Mouse (Mus musculus) midbrain, embryonic 14.5 days (tissue): ENCODE results near the gene Zfp366. TPM values are rescaled to one million over a fixed set of nuclear protein-coding genes. Genes with fewer than 3 reads are reported as not detected.

Experiments used
- ATAC-seq: fragments of 200-750 bp; cut with Nextera tagmentation; 2 replicates; pipeline ENCODE4 v1.8.0; 2017; ENCODE audit warnings: moderate number of reproducible peaks, moderate library complexity; ENCODE audit not compliant: low FRiP score, low TSS enrichment
- DNase-seq: peaks from one replicate; pipeline ENCODE4 v3.0.0-alpha.2; 2015
- H3K27ac ChIP-seq: fragments of 300-500 bp; sonication (generic); replicated peaks from 2 replicates; pipeline ENCODE4 v1.5.1; 2014; ENCODE audit warnings: mild to moderate bottlenecking, low read depth, low read length, moderate library complexity
- H3K27me3 ChIP-seq: fragments of 300-500 bp; sonication (generic); 2 replicates; pipeline ENCODE4 v1.6.1; 2014; ENCODE audit warnings: low read length, control low read depth, mixed read lengths; ENCODE audit not compliant: control insufficient read depth, insufficient read depth
- H3K36me3 ChIP-seq: fragments of 300-500 bp; sonication (generic); 2 replicates; pipeline ENCODE4 v1.6.1; 2014; ENCODE audit warnings: low read length, control low read depth; ENCODE audit not compliant: control insufficient read depth, insufficient read depth
- H3K4me1 ChIP-seq: fragments of 300-500 bp; sonication (generic); 2 replicates; pipeline ENCODE4 v1.6.1; 2014; ENCODE audit warnings: mild to moderate bottlenecking, antibody characterized with exemption, low read length, control low read depth; ENCODE audit not compliant: control insufficient read depth, insufficient read depth
- H3K4me2 ChIP-seq: fragments of 300-500 bp; sonication (generic); 2 replicates; pipeline ENCODE4 v1.6.1; 2014; ENCODE audit warnings: mild to moderate bottlenecking, low read length, moderate library complexity
- H3K4me3 ChIP-seq: fragments of 300-500 bp; sonication (generic); replicated peaks from 2 replicates; pipeline ENCODE4 v1.5.1; 2014; ENCODE audit warnings: low read depth, low read length
- H3K9ac ChIP-seq: fragments of 300-500 bp; sonication (generic); replicated peaks from 2 replicates; pipeline ENCODE4 v1.6.1; 2014; ENCODE audit warnings: mild to moderate bottlenecking, low read length, moderate library complexity
- H3K9me3 ChIP-seq: fragments of 300-500 bp; sonication (generic); 2 replicates; pipeline ENCODE4 v1.6.1; 2016; ENCODE audit warnings: low read length, control low read depth, mixed read lengths; ENCODE audit not compliant: control insufficient read depth
- WGBS: fragments of 180-500 bp; shearing (Covaris S2); extraction: QIAGEN DNeasy Blood & Tissue Kit; methylation state at CpG from one replicate; pipeline ENCODE4 v1.1.7; 2014; 5-methylcytosine and 5-hydroxymethylcytosine counted together
- polyA plus RNA-seq: library from polyadenylated mRNA; unstranded; fragments of >200 nt; fragmentation: Nextera tagmentation; extraction: Ambion mirVana; gene quantifications from 2 replicates; pipeline ENCODE4 v1.2.1, GENCODE M21; 2014

Gene Zfp366
- polyA plus RNA-seq, 1 experiment from 2014 or later: 0.79 TPM

- no peak for ATAC-seq
- H3K27me3 ChIP-seq: no peaks in the 10 kb centered on the region
- 88% methylated on average over 3 of the region's 3 CpGs for WGBS
These were observed 1.2 kb upstream of the Zfp366 start for GRCm38 (mm10) chr13:99183257-99183895.

DNA sequence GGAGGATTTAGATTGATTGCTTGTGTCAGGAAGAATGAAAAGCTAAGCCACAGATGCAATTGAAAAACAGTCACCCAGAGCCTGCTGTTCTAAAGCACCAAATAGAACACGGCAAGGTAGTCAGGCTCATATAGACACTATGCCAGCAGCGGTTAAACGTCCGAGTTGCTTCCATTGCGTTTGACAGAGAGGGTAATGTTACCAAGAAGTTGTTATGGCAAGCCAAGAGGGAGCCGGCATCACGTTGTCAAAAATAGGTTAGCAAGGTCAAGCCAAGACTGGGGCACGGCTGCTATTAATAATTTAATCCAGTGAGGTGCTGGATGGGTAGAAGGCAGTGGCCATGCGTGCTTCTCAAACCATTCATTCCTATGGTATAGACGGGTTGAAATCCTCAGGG is 950 bp downstream of the Zfp366 start:
- Histone ChIP-seq H3K36me3 (no peaks in the 10 kb centered on the region), H3K27ac (no peak overlapping the region), H3K4me2 (no peak overlapping the region), H3K4me1 (no peaks in the 10 kb centered on the region), H3K27me3 (no peaks in the 10 kb centered on the region), H3K9me3 (no peaks in the 10 kb centered on the region), H3K9ac (no peak overlapping the region), H3K4me3 (no peak overlapping the region)
- ATAC-seq: no peak
- WGBS: 86% methylated on average over 10 of the region's 10 CpGs
- DNase-seq: no peak

More at GRCm38 (mm10) chr13:99183257-99183895, 1.2 kb upstream of the Zfp366 start:
- Histone ChIP-seq H3K4me1 (no peaks in the 10 kb centered on the region), H3K4me3 (no peak overlapping the region), H3K36me3 (no peaks in the 10 kb centered on the region), H3K9me3 (no peaks in the 10 kb centered on the region), H3K4me2 (no peak overlapping the region), H3K27ac (no peak overlapping the region), H3K9ac (no peak overlapping the region)
- DNase-seq: no peak

DNA sequence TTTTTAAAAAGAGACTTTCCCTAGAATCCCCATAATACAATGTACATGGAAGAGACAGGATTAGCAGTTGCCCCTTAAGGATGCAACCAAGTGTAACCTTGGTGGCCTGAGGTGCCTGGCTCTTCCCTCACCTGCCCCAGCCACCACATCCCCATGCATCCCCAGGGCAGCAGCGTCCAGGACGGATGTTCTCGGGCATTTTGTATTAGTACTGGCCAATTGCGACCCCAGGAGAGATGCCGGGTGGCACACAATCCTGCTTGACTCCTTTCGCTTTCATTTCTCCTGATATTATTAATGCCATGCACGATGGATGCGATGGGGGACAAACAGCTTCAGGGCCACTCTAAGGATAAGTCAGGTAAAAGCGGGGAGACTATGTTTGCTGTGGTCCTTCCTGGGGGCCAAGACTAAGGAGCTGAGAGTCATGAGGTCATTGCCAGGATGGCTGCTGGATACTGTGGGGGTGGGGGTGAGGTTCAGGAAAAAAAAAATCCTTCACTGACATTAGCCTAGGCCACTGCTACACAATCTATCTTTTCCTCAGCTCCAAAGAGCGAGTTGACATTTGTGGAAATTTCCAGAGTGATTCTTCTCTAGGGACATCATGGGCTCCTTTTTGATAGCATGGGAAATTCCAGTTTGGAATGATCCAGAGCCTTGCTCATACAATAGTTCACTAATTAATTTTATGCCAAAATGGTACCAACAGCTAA is 1.7 kb downstream of the Zfp366 start:
- no peaks in the 10 kb centered on the region for H3K9me3 ChIP-seq
- WGBS: 93% methylated on average over 10 of the region's 10 CpGs
- H3K36me3 ChIP-seq: no peaks in the 10 kb centered on the region
- ATAC-seq: no peak
- no peaks in the 10 kb centered on the region for H3K27me3 ChIP-seq
- H3K9ac ChIP-seq: no peak overlapping the region
- no peaks in the 10 kb centered on the region for H3K4me1 ChIP-seq
- no peak overlapping the region for H3K4me2 ChIP-seq
- no peak overlapping the region for H3K27ac ChIP-seq
- H3K4me3 ChIP-seq: no peak overlapping the region
- DNase-seq: no peak

- ATAC-seq: no peak
- Histone ChIP-seq H3K9me3 (no peaks in the 10 kb centered on the region), H3K4me1 (no peaks in the 10 kb centered on the region), H3K36me3 (no peaks in the 10 kb centered on the region), H3K4me3 (no peak overlapping the region), H3K27me3 (no peaks in the 10 kb centered on the region), H3K27ac (no peak overlapping the region), H3K4me2 (no peak overlapping the region), H3K9ac (no peak overlapping the region)
- no peak for DNase-seq
- WGBS: 92% methylated on average over 7 of the region's 7 CpGs
These were observed 2.2 kb downstream of the Zfp366 start for GRCm38 (mm10) chr13:99186859-99187258.

DNA sequence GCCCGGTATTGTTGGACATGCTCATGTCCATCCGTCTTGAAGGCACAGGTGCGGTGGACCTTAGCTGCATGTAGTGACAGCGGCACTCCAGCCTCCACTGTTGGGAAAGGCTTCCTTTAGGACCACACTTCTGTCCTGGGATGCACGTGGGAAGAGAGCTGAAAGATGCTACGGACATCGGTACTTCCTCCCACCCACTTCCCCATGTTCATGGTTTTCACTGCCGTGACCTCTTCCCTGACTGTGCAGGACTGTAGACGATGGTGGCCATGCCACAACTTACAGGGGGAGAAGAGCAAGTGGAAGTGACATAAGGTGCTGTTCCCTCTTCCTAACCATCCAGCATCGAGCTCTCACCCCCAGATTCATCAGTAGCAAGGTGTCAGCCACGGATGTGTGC is 2.8 kb downstream of the Zfp366 start:
- Histone ChIP-seq H3K4me3 (no peak overlapping the region), H3K9ac (no peak overlapping the region), H3K4me1 (no peaks in the 10 kb centered on the region), H3K27ac (no peak overlapping the region), H3K9me3 (no peaks in the 10 kb centered on the region), H3K27me3 (no peaks in the 10 kb centered on the region), H3K4me2 (no peak overlapping the region), H3K36me3 (no peaks in the 10 kb centered on the region)
- ATAC-seq (no peak), DNase-seq (no peak)
- 88% methylated on average over 11 of the region's 11 CpGs for WGBS

- 60% methylated on average over 8 of the region's 8 CpGs for WGBS
- no peak for ATAC-seq
- no peak overlapping the region for H3K4me3 ChIP-seq
- H3K27ac ChIP-seq: no peak overlapping the region
- no peaks in the 10 kb centered on the region for H3K9me3 ChIP-seq
- no peak overlapping the region for H3K4me2 ChIP-seq
- no peaks in the 10 kb centered on the region for H3K36me3 ChIP-seq
- DNase-seq: peak; percentile 33
- no peaks in the 10 kb centered on the region for H3K4me1 ChIP-seq
- H3K27me3 ChIP-seq: no peaks in the 10 kb centered on the region
- no peak overlapping the region for H3K9ac ChIP-seq
These were observed 4.0 kb downstream of the Zfp366 start for GRCm38 (mm10) chr13:99188625-99189024.

DNA sequence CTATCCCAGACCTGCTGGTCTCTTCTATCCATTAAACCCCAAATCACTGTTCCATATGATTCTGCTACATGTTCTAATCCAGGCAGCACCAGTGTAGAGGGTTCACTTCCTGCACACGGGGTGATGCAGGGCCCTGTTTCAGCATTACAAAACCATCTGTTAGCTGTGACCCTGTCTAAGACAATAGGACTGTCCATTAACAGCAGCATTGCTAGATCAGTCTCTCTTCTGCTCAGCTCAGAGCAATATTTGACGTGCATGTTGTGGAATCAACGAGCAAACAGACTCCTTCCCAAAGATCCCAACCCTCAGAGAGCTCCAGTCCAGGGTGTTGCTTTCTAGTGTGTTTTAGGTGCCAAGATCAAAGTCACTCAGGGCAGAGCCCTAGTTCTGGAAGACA is 5.0 kb downstream of the Zfp366 start:
- H3K4me2 ChIP-seq: no peak overlapping the region
- H3K4me1 ChIP-seq: no peaks in the 10 kb centered on the region
- DNase-seq (no peak), ATAC-seq (no peak)
- no peaks in the 10 kb centered on the region for H3K36me3 ChIP-seq
- H3K27me3 ChIP-seq: no peaks in the 10 kb centered on the region
- no peak overlapping the region for H3K9ac ChIP-seq
- H3K9me3 ChIP-seq: no peaks in the 10 kb centered on the region
- no peak overlapping the region for H3K27ac ChIP-seq
- 86% methylated on average over 3 of the region's 3 CpGs for WGBS
- H3K4me3 ChIP-seq: no peak overlapping the region

DNA sequence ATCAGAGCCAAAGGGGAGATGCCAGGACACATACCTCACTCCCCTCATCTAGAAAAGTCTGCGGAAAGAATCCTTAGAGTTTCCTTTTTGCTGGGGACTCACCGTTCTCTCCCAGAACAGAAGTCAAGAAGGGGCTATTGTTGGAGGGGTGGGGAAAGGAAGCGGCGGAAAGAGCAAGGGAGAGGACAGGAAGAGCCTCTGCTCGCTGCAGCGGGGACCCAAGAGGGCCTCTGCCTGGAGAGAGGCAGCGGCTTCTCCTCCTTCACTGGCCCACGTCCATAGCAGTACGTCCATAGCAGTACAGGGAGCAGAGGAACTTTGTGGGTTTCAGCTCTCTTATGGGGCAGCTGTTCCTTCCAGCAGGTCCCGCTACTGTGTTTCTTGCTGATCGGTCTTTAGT is 5.8 kb downstream of the Zfp366 start:
- H3K27ac ChIP-seq: no peak overlapping the region
- H3K9me3 ChIP-seq: no peaks in the 10 kb centered on the region
- no peak for DNase-seq
- ATAC-seq: no peak
- 73% methylated on average over 11 of the region's 11 CpGs for WGBS
- no peak overlapping the region for H3K4me2 ChIP-seq
- H3K4me1 ChIP-seq: no peaks in the 10 kb centered on the region
- no peak overlapping the region for H3K4me3 ChIP-seq
- no peaks in the 10 kb centered on the region for H3K36me3 ChIP-seq
- no peak overlapping the region for H3K9ac ChIP-seq
- no peaks in the 10 kb centered on the region for H3K27me3 ChIP-seq

GRCm38 (mm10) chr13:99191063-99191462 is 6.4 kb downstream of the Zfp366 start:
- no peaks in the 10 kb centered on the region for H3K9me3 ChIP-seq
- H3K27ac ChIP-seq: no peak overlapping the region
- WGBS: 91% methylated on average over 13 of the region's 13 CpGs
- ATAC-seq: no peak
- H3K36me3 ChIP-seq: no peaks in the 10 kb centered on the region
- H3K27me3 ChIP-seq: no peaks in the 10 kb centered on the region
- no peaks in the 10 kb centered on the region for H3K4me1 ChIP-seq
- H3K9ac ChIP-seq: no peak overlapping the region
- H3K4me3 ChIP-seq: no peak overlapping the region
- DNase-seq: no peak
- no peak overlapping the region for H3K4me2 ChIP-seq
